Mouse (Mus musculus): ENCODE results near the gene Elobl.

Gene Elobl

GRCm38 (mm10) chr11:88934089-88935000, 32.4 kb downstream of the Elobl start:
- DNase-seq (ENCODE audit: low spot score in 2 of 2), result peak; percentile 44 to 74

GRCm38 (mm10) chr11:88933030-88933429, 33.7 kb downstream of the Elobl start:
- no peak for DNase-seq (ENCODE audit: low spot score in 2 of 2)

- no peak for DNase-seq (ENCODE audit: low spot score in 2 of 2)
Observed at GRCm38 (mm10) chr11:88931692-88932530, 34.8 kb downstream of the Elobl start.

GRCm38 (mm10) chr11:88926566-88926965, 40.2 kb downstream of the Elobl start:
- DNase-seq (ENCODE audit: low spot score in 2 of 2), result no peak
